Mouse (Mus musculus) midbrain, postnatal 0 days (tissue): ENCODE results near the gene Alkbh6. TPM values are rescaled to one million over a fixed set of nuclear protein-coding genes. Genes with fewer than 3 reads are reported as not detected.

Source experiments
- ATAC-seq: fragments of 200-750 bp; cut with Nextera tagmentation; 2 replicates; pipeline ENCODE4 v1.8.0; 2017; ENCODE audit warnings: moderate number of reproducible peaks, mild to moderate bottlenecking, moderate TSS enrichment, moderate library complexity; ENCODE audit not compliant: low FRiP score
- DNase-seq: peaks from one replicate; pipeline ENCODE4 v3.0.0-alpha.2; 2015; ENCODE audit warnings: low spot score
- H3K27ac ChIP-seq: fragments of 300-500 bp; sonication (generic); 2 replicates; pipeline ENCODE4 v1.5.1; 2014; ENCODE audit warnings: low read depth, mild to moderate bottlenecking, low read length, mixed read lengths
- H3K27me3 ChIP-seq: fragments of 300-500 bp; sonication (generic); 2 replicates; pipeline ENCODE4 v1.6.1; 2014; ENCODE audit warnings: low read length, control low read depth, mixed read lengths; ENCODE audit not compliant: insufficient read depth
- H3K36me3 ChIP-seq: fragments of 300-500 bp; sonication (generic); 2 replicates; pipeline ENCODE4 v1.6.1; 2014; ENCODE audit warnings: low read length, control low read depth, mixed read lengths; ENCODE audit not compliant: insufficient read depth
- H3K4me1 ChIP-seq: fragments of 300-500 bp; sonication (generic); 2 replicates; pipeline ENCODE4 v1.6.1; 2014; ENCODE audit warnings: mild to moderate bottlenecking, control low read depth, antibody characterized with exemption, low read length, mixed read lengths; ENCODE audit not compliant: insufficient read depth
- H3K4me2 ChIP-seq: fragments of 300-500 bp; sonication (generic); 2 replicates; pipeline ENCODE4 v1.6.1; 2014; ENCODE audit warnings: low read depth, mild to moderate bottlenecking, low read length, mixed read lengths; ENCODE audit not compliant: poor library complexity, severe bottlenecking
- H3K4me3 ChIP-seq: fragments of 300-500 bp; sonication (generic); 2 replicates; pipeline ENCODE4 v1.5.1; 2014; ENCODE audit warnings: low read depth, mild to moderate bottlenecking, low read length, moderate library complexity
- H3K9ac ChIP-seq: fragments of 300-500 bp; sonication (generic); replicated peaks from 2 replicates; pipeline ENCODE4 v1.6.1; 2014; ENCODE audit warnings: mild to moderate bottlenecking, low read length, moderate library complexity, mixed read lengths; ENCODE audit not compliant: poor library complexity, severe bottlenecking
- H3K9me3 ChIP-seq: fragments of 300-500 bp; sonication (generic); 2 replicates; pipeline ENCODE4 v1.6.1; 2016; ENCODE audit warnings: low read length, control low read depth
- CTCF ChIP-seq: IDR thresholded peaks from 2 replicates; pipeline ENCODE4 v1.5.1; 2016; ENCODE audit warnings: antibody characterized with exemption, mild to moderate bottlenecking
- WGBS: fragments of 180-500 bp; shearing (Covaris S2); extraction: QIAGEN DNeasy Blood & Tissue Kit; methylation state at CpG from one replicate; pipeline ENCODE4 v1.1.7; 2014; 5-methylcytosine and 5-hydroxymethylcytosine counted together
- polyA plus RNA-seq: library from polyadenylated mRNA; unstranded; fragments of >200 nt; fragmentation: Nextera tagmentation; extraction: Ambion mirVana; gene quantifications from 2 replicates; pipeline ENCODE4 v1.2.1, GENCODE M21; 2015
- total RNA-seq: library from RNA; depleted of rRNA; stranded (reverse); fragments of >200 nt; gene quantifications from 2 replicates; pipeline ENCODE4 v1.2.3, GENCODE M21; 2014

Gene Alkbh6
- total and polyA plus RNA-seq, 2 experiments from 2014 or later, result 121 to 129 TPM

GRCm38 (mm10) chr7:30322285-30322667, 13.8 kb downstream of the Alkbh6 start:
- peak; percentile 98 for ATAC-seq
- WGBS, result under 1% methylated on average over 20 of the region's 20 CpGs
- no peaks in the 10 kb centered on the region for H3K27me3 ChIP-seq

GRCm38 (mm10) chr7:30322865-30323264, 14.3 kb downstream of the Alkbh6 start:
- no peak for DNase-seq
- 33% methylated on average over 6 of the region's 6 CpGs for WGBS
- Histone ChIP-seq H3K4me2 (peak overlapping the region; percentile 72), H3K4me1 (no peaks in the 10 kb centered on the region), H3K27me3 (no peaks in the 10 kb centered on the region), H3K9ac (no peak overlapping the region), H3K27ac (no peak overlapping the region), H3K9me3 (no peaks in the 10 kb centered on the region), H3K36me3 (no peaks in the 10 kb centered on the region), H3K4me3 (peak overlapping the region; percentile 68)
- no peak for ATAC-seq
- no peak for TF ChIP-seq CTCF

More at GRCm38 (mm10) chr7:30322285-30322667, 13.8 kb downstream of the Alkbh6 start:
- Histone ChIP-seq H3K4me3 (peak overlapping the region; percentile 68), H3K4me1 (no peaks in the 10 kb centered on the region), H3K9ac (peak overlapping the region; percentile 66), H3K4me2 (peak overlapping the region; percentile 72), H3K36me3 (no peaks in the 10 kb centered on the region), H3K27ac (peak overlapping the region; percentile 71), H3K9me3 (no peaks in the 10 kb centered on the region)
- peak; percentile 98 for DNase-seq
- no peak for TF ChIP-seq CTCF

GRCm38 (mm10) chr7:30323795-30324194, 15.3 kb downstream of the Alkbh6 start, which contains the start of gene Sdhaf1:
Gene Sdhaf1, minus strand, starts transcription at chr7:30323895.
- no peak for TF ChIP-seq CTCF
- Histone ChIP-seq H3K36me3 (no peaks in the 10 kb centered on the region), H3K4me1 (no peaks in the 10 kb centered on the region), H3K9ac (no peak within 1 kb of the TSS), H3K4me3 (peak within 1 kb of the TSS; percentile 68; the same call in 1 of the 2 replicates), H3K27me3 (no peaks in the 10 kb centered on the region), H3K4me2 (peak within 1 kb of the TSS; percentile 72), H3K9me3 (no peaks in the 10 kb centered on the region), H3K27ac (no peak within 1 kb of the TSS)
- no peak for DNase-seq
- ATAC-seq, result no peak
- 81% methylated on average over 3 of the region's 3 CpGs for WGBS

GRCm38 (mm10) chr7:30324300-30324944, 15.9 kb downstream of the Alkbh6 start:
- H3K4me1 ChIP-seq, result no peaks in the 10 kb centered on the region
- WGBS, result 86% methylated on average over 5 of the region's 5 CpGs
- no peaks in the 10 kb centered on the region for H3K36me3 ChIP-seq
- H3K9ac ChIP-seq, result no peak overlapping the region
- H3K27ac ChIP-seq, result no peak overlapping the region
- ATAC-seq (no peak), DNase-seq (no peak)
- H3K27me3 ChIP-seq, result no peaks in the 10 kb centered on the region
- H3K9me3 ChIP-seq, result no peaks in the 10 kb centered on the region
- no peak for TF ChIP-seq CTCF
- H3K4me2 ChIP-seq, result no peak overlapping the region
- H3K4me3 ChIP-seq, result no peak overlapping the region

GRCm38 (mm10) chr7:30325364-30325763, 16.8 kb downstream of the Alkbh6 start:
- peak; percentile 74 for TF ChIP-seq CTCF
- Histone ChIP-seq H3K4me2 (no peak overlapping the region), H3K27ac (no peak overlapping the region), H3K9me3 (no peaks in the 10 kb centered on the region), H3K4me3 (no peak overlapping the region), H3K27me3 (no peaks in the 10 kb centered on the region), H3K9ac (no peak overlapping the region), H3K36me3 (no peaks in the 10 kb centered on the region), H3K4me1 (no peaks in the 10 kb centered on the region)
- WGBS, result 59% methylated on average over 2 of the region's 2 CpGs
- no peak for DNase-seq
- no peak for ATAC-seq

- H3K36me3 ChIP-seq, result no peaks in the 10 kb centered on the region
- TF ChIP-seq CTCF, result no peak
- DNase-seq, result no peak
- H3K4me2 ChIP-seq, result no peak overlapping the region
- H3K4me1 ChIP-seq, result no peaks in the 10 kb centered on the region
- H3K9me3 ChIP-seq, result no peaks in the 10 kb centered on the region
- H3K4me3 ChIP-seq, result no peak overlapping the region
- no peak for ATAC-seq
- no peak overlapping the region for H3K9ac ChIP-seq
- no peaks in the 10 kb centered on the region for H3K27me3 ChIP-seq
- H3K27ac ChIP-seq, result no peak overlapping the region
These were observed 17.9 kb downstream of the Alkbh6 start for GRCm38 (mm10) chr7:30326427-30326826.
